Mouse (Mus musculus): ENCODE results near the gene Slc9a5.

The Slc9a5 gene

DNA sequence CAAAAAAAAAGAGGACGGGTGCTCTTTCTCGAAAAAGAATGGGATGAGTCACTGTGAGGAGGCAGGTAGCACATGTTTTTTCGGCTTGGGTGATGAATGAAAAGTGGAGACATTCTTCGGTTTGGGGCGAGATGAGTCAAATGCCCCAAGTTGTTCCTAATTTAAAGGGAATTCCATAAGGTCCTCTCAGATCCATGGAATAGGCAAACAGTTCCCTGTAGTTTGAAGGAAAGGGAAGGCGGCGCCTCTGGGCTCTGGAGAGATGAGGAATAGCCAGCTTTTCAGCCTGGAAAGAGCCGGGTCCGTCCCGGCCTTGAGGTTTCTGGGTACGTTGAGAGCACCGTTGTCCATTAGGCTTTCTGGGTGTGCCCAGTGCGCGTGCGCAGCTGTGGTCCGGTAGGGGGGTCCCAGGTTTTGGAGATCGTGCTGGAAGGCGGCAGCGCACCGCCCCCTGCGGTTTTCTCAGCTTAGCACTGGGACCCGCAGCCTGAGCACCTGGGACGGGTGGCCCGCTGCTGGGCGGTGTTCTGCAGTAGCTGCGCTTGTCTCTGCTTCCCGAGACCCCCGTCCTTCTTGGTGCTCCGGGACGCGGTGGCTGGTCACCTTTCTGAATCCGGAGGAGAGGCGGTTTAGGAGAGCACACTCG, at the start of gene Slc9a5:
Slc9a5 (plus strand) TSS at position 394 of the 646 bp plus-strand sequence.
- peak; percentile 22 for DNase-seq (ENCODE audit: low spot score)

DNA sequence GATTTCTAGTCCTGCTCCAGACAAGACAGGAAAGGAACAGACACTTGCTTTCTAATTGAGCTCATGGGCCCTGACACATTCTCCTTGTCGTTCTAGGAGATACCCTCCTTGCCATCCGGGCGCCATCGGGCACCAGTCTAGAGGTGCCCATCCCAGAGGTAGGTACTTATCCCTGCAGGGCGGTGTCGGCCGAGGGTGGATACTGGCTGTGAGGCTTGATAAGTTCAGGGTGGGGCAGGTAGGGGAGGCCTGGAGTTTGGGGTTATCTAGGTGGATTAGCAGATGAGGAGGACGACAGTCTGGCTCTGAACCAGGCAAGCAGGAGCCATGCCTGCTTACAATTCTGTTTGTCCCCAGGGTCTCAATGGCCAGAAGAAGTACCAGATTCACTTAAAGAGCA, 48.7 kb upstream of the Slc9a5 start:
- no peak for DNase-seq (ENCODE audit: low spot score)

DNA sequence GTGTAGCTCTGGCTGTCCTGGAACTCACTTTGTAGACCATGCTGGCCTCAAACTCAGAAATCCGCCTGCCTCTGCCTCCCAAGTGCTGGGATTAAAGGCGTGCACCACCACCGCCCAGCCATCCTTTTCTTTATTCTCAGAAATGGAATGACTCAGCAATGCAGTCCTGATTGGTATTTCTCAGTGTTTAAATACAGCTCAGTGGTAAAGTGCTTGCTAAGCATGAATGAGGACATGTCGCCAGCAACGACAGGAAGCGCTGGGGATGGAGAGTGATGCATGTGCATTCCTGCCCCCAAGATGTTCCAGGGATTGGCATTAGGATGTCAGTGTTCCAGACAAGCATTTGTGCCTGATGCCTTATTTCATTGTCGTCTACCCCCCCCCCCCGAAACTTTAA, 45.2 kb upstream of the Slc9a5 start:
- no peak for DNase-seq (ENCODE audit: low spot score)

DNA sequence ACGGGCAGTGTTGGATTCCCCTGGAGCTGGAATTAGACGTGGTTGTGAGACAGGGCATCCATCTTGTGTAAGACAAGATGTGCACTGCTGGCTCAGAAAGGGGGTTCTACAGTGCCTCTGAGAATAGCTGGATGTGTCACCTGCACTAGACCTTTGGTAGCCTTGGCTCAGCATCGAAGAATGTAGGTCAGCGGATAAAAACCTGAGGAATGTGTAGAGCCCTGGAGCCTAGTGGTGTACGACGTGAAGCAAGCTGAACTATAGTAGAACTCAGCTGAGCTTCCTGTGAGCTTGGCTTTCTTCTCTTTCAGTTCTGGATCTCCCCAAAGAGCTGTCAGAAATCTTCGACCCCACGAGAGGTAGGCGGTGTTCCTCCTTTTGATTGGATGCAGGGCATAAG, 44.8 kb upstream of the Slc9a5 start:
- DNase-seq (ENCODE audit: low spot score), result no peak

DNA sequence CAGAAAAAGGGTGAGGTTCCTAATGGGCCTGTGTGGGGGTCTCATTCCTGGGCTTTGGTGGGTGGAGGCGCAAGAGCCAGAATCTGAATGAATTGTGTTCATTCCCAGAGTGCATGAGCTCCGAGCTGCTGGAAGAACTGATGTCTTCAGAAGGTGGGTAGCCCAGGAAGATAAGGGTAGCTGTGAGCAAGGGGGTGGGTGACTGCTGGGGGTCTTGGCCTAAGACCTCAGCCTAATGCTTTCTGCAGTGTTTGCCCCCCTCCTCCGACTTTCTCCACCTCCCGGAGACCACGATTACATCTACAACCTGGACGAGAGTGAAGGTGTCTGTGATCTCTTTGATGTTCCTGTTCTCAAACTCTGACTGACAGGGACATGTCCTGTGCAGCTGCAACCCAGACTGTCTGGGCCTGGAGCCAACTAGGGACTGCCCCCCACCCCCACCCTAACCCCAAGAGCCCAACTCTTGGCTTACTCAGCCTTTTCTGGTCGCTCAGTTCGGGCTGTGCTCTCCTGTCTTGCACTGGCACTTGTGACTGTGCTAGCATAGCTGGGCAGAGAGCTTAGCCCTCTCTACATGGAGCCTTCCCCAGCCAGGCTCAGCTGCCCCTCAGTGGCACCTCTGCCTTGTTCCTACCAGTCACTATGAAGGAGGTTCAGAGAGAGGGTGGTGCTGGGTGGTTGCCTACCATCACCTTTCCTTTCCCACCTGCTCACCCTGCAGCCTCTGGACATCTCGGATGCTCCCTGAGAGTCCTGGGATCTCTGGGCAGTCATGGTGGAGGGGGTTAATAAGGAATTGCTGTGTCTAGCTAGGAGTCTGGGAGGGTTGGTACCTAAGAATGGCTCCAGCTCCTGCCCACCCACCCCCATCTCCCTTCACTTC, 44.1 kb upstream of the Slc9a5 start:
- DNase-seq (ENCODE audit: low spot score), result no peak

DNA sequence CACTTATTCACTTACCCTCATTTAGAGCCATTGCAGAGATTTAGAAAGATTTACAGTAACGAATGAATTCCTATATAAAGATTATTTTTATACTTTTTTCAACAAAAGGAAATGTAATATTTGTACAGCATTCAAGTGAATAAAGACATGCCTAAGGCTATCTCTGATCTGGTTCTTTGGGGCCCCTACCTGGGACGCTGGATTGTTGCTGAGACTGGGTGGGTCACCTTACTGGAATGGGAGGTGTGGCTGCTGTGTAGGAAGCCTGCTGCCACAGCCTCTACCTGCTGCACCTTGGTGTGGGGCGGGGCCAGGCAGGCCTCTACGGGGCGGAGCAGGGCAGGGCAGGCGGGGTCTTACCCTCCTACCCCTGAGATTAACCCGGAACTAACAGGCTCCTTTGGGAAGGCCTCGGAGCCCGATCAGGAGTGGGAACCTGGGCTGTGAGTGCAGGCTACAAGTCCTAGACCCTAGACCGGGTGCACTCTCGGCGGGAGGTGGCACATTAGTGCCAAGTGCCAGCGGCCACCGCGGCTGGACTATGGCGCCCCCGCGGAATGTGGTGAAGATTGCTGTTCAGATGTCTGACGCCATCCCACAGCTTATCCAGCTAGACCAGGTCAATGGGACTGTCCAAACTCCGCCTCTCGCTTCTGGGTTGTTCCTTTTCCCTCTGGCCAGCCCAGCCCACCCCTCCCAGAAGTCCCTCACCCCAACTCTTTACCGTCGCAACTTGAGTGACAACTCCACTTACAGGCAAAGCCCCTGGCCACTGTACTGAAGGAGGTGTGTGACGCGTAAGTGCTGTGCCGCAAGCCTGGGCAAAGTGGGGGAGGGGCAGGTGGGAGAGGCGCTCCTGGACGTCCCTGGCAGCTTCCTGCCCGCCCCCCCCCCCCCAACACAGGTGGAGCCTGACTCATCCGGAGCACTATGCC, 43.2 kb upstream of the Slc9a5 start, which contains the start of gene Elmo3:
Elmo3 (plus strand) TSS at position 391 of the 935 bp plus-strand sequence.
- peak; percentile 31 for DNase-seq (ENCODE audit: low spot score)

DNA sequence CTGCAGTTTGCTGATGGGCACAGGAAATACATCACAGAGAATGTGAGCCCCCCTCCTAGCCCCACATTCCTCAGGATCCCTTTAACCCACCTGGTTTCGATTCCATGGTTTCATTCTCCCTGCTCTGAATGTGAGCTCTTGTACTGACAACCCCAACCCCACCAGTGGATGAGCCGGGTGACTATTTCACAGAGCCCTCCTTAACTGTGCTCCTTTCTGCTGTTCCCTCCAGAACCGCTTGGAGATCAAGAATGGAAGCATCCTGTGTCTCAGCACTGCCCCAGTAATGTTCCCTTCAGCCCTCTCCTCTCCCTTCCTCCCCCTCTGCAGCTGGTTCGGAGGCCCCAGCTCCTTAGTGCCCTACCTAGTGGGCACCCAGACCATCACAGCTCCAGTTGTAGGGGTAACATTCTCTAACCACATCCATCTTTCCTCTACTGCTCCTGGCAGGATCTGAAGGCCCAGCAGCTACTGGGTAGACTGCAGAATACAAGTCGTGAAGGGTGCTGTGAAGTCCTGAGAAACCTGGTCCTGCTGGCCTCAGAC, 42.4 kb upstream of the Slc9a5 start:
- DNase-seq (ENCODE audit: low spot score), result no peak

DNA sequence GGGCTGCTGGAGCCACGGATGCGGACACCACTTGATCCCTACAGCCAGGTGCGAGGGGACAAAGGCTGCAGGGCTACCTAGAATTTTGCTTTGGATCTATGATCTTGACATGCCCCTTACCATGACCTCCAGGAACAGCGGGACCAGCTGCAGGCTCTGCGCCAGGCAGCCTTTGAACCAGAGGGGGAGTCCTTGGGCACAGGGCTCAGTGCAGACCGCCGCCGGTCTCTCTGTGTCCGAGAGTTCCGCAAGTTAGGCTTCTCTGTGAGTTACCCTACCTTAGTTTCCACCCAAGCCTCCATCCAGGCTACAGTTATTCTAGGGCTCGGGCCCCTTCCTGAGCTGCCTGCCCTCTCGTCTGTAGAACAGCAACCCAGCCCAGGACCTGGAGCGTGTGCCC, 41.0 kb upstream of the Slc9a5 start:
- no peak for DNase-seq (ENCODE audit: low spot score)

DNA sequence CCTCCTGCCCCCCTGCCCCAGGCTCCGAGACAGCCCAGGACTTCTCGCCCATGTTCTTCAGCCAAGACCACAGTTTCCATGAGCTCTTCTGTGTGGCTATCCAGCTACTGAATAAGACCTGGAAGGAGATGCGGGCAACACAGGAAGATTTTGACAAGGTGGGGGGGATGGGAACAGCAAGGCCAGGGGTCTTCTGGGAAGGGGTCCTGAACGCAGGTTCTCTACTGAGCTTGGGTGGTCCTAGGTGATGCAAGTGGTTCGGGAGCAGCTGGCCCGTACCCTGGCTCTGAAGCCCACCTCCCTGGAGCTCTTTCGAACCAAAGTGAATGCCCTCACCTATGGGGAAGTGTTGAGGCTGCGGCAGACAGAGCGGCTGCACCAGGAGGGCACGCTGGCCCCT, 40.2 kb upstream of the Slc9a5 start:
- DNase-seq (ENCODE audit: low spot score), result no peak

DNA sequence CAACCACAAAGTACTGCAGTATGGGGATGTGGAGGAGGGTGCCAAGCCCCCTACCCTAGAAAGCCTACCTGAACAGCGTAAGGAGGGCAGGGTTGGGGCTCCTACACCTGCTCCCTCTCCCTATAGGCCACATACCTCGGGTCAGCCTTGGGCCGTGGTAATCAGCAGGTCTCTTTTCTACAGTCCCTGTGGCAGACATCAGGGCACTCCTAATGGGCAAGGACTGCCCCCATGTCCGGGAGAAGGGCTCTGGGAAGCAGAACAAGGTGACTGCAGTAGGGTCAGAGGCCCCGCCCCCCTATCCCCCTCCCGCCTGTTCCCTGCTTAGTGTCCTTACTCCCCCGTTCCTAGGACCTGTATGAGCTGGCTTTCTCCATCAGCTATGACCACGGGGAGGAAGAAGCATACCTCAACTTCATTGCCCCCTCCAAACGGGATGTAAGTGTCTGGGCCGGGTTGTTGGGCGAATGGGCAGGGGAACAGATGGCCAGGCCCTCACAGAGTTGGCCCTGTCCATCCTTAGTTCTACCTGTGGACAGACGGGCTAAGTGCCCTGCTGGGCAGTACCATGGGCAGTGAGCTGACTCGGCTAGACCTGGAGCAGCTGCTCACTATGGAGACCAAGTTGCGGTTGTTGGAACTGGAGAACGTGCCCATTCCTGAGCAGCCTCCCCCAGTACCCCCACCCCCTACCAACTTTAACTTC, 39.3 kb upstream of the Slc9a5 start:
- DNase-seq (ENCODE audit: low spot score), result no peak

DNA sequence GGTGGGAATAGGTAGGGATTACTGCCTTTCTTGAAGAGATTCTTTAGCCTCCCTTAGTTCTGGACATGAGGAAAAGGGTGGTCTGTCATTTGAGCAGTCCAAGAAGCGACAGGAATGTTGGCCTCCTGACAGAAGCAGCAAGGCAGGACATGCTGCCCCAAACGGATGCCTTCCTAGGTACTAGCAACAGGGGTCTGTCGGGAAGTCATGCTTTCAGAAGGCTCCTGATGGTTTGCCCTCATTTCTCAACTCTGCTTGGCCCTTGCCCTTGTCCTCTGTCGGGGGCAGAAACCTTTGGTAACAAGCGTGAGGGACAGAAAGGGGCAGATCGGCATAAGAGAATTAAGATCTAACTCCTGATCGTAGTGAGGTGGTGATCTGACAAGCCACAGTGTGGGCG, 38.5 kb upstream of the Slc9a5 start:
- DNase-seq (ENCODE audit: low spot score), result no peak

DNA sequence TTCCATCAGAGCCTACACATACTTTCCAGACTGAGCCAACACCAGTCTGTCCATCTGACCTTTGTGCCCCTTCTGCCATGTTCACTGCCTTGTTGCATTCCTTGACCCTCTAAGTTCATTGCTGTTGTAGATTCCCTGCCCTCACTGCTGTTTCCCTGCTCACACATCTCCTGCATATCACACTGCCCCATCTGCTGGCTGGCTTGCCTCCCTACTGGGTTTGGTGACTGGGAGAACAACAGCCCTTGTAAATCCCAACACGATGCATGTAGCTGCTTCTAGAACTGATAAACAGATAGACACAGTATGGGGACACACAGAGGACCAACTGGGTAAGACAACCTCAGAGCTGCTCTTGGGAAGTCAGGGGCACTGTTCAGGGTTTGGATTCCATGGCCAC, 36.9 kb upstream of the Slc9a5 start:
- DNase-seq (ENCODE audit: low spot score), result no peak

DNA sequence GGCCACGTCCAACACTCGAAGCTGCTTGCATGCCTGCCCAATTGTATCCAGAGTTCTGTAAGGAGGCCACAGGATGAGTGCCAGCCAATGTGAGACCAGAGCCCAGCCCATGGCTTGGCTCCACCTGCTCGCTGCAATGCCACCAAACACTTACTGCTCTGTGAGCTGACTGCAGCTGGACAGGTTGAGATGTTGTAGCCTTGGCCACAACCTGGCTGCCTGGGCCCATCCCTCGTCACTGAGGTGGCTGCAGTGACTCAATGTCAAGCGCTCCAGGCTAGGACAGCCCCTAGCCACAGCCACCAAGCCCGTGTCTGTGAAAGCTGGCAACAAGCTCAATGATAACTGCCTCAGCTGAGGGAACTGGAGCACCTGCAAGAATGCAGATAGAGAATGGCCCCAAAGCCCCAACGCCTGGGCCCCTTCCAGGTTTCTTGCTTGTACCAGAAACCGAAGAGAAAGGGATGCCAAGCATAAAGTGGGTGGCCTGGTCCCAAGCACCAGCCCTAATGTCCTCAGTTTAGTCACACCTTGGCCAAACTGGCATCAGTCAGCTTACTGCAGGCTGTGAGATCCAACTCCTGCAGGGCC, 35.7 kb upstream of the Slc9a5 start:
- DNase-seq (ENCODE audit: low spot score), result no peak

DNA sequence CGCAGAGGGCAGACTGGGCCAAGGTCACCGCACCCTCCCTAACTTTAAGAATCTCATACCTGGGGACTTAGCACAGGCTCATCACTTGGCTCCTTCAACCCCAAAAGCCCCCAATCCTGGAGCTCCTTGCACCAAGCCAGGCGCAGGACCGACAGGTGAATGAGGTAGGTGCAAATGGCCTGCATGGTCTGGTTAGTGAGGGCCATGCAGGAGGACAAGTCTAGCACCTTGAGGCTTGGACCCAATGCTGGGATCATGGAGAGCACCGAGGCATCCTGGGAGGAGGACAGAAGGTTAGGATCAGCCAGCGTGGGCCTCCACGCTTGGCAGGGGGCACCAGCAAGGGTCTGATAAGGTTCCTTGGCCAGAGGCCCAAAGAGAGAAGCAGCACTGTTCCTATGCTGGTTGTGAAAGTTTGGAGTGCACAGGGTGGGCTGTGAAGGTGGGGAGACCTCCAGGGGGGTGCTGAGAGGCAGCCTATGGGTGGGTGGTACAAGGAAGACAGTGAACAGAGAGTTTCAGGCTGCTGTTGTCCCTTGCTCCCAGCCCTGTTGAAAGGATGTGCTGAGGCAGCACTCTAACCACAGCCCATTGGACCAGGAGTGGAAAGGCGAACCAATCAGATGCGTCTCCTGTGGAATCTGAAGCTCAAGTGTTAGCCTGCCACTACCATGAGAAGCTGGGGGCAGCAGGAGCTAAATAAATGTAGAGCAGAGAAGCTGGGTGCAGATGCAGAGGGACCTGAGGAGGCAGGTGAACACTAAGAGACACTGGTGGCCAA, 34.8 kb upstream of the Slc9a5 start:
- no peak for DNase-seq (ENCODE audit: low spot score)

DNA sequence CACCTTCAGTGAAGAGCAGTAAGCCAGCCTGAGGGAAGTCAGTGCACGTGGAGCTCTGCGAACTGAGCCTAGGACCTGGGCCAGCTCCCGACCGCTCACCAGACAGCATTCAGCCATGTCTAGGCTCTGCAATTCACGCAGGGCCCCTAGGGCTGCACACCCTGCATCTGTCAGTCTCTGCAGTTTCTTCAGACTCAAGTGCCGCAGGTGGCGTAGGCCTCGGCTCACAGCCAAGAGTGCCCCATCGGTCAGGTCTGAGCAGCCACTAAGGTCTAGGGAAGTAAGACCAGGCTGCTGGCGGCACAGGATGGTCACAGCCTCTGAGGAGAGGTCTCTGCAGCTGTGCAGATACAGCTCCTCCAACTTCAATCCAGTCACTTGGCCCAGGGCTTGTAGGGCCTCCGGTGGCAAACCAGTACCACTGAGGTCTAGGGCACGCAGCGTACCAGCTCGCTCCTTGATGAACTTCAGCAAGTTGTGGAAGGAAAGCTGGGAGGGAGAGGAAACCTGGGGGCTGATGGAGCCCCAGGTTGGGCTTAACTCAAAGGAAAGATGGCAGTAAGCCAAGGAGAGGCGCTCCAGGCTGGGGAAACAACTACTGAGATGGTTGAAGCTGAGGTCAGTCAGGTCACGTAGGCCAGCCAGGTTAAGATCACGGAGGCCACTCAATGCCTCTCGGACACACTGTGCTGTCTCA, 33.4 kb upstream of the Slc9a5 start:
- no peak for DNase-seq (ENCODE audit: low spot score)

DNA sequence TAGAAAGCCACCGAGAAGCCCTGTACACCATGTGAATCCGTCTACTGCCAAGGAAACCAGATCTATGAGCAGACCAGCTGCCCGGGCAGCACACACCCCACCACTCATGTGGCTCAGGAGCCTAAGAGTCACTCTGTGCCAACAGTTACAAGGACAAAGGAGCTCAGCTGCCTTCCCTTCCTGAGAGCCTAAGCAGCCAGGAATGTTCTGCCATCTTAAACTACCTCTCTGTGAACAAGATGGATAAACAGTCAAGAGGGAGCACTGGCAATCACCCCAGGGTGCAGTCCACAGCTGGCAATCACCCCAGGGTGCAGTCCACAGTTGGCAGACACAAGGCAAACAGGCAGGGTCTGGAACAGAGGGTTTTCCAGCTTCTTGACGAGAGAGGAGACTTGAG, 30.7 kb upstream of the Slc9a5 start:
- no peak for DNase-seq (ENCODE audit: low spot score)

DNA sequence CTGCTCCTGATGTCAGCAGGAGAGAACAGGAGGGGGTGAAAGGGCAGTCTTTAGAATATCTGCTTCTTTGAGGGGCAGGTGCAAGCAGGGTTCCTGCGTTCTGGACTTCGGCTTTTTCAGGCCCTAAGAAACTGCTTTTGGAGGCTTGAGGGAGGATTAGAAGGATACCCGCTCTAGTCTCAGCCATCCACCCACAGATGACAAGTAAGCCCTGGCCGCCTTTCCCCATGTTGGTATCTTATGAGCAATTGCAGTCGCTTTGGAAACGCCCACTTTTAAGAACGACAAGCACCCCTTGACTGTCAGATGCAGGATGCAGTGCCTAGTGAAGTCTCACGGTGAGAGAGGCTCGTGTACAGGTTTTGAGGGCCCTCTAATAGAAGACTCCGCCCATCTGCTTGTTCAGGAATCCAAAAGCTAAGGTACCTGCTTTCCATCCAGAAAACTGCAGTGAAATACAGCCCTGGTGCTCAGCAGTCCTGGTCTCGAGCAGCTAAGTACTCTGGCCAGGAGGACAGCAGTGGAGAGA, 29.9 kb upstream of the Slc9a5 start:
- no peak for DNase-seq (ENCODE audit: low spot score)

DNA sequence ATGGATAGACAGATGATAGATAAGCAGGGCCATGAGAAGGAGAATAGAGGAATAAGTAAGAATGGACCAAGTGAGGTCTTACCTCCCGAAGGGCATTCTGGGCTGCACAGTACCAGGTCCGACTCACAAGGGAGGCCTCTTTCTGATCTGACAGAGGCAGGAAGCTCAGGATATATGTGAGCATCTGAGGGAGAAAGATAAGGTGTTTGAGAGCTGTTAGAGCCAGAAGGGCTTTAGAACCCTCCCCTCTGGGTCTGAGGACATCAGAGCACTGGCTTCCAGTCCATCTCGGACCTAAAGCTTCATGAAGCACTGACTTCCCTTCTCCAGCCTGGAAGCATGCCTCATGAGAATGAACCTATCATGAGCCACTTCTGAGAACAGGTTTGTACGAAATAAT, 25.5 kb upstream of the Slc9a5 start:
- no peak for DNase-seq (ENCODE audit: low spot score)

DNA sequence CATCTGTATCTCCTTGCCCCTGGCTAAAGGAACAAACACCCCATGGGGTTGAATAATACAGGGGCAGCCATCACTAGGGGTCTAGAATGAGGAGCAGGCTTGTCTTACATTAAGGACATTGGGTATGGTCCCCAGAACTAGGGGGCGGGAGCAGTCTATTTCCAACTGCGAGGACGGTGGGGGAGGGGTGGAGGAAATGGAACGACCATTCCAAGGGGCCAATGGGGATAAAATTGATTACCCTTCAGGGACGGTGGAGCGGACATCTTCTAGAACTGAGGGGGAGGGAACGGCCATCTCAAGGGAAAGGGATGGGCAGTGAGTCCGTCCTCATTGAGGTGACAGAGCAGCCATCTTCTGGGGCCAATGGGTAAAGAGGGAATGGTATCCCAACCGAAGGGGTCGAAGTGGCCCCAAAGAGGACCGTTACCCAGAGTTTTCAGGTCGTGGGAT, 23.0 kb upstream of the Slc9a5 start:
- DNase-seq (ENCODE audit: low spot score), result no peak
